Mouse (Mus musculus) liver, embryonic 14.5 days (tissue): ENCODE measurements around the gene Slc16a11.
"Not testable (repeated sequence)": the region's sequence is repeated elsewhere in the genome, so short reads cannot be mapped to it uniquely, and the experiment has no call there.

ENCODE experiments used
- CTCF ChIP-seq: IDR thresholded peaks from 2 replicates; pipeline ENCODE4 v1.5.1; 2016; ENCODE audit warnings: antibody characterized with exemption, low read depth, control low read depth
- EP300 ChIP-seq: IDR thresholded peaks from 2 replicates; pipeline ENCODE4 v1.6.1; 2016; ENCODE audit warnings: antibody characterized with exemption, low read depth

DNA sequence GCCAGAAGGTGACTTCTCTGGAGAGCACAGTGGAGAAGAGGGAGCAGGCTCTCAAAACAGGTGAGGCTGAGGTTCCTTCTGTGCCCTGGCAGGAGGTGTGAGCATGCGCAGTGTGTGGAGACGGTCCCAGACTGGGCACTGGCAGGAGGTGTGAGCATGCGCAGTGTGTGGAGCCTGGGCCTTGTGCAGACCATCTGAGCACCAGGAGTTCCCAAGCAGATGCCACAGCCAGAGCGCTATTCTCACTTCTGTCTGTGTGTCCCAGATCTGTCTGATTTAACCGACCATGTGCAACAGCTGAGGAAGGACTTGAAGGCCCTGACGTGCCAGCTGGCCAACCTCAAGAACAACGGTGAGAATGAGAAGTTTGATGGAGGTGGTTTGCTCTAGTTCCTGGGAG, 43.1 kb upstream of the Slc16a11 start:
- TF ChIP-seq CTCF, EP300: not testable (repeated sequence)
